Mouse (Mus musculus) liver, embryonic 14.5 days (tissue): ENCODE data around the gene Lrrc40.
"Not testable (repeated sequence)": the region's sequence is repeated elsewhere in the genome, so short reads cannot be mapped to it uniquely, and the experiment has no call there.

Experiments used
- CTCF ChIP-seq: IDR thresholded peaks from 2 replicates; pipeline ENCODE4 v1.5.1; 2016; ENCODE audit warnings: antibody characterized with exemption, low read depth, control low read depth
- EP300 ChIP-seq: IDR thresholded peaks from 2 replicates; pipeline ENCODE4 v1.6.1; 2016; ENCODE audit warnings: antibody characterized with exemption, low read depth

- TF ChIP-seq CTCF, EP300: not testable (repeated sequence)
Observed at GRCm38 (mm10) chr3:158102043-158102442, 65.6 kb downstream of the Lrrc40 start.
